Mouse (Mus musculus) forelimb bud, embryonic 11.5 days (tissue): ENCODE results near the gene Pafah1b2.

Experiments
- DNase-seq: peaks from one replicate; pipeline ENCODE4 v3.0.0-alpha.2; 2012; ENCODE audit warnings: low read depth, low spot score

The Pafah1b2 gene

DNA sequence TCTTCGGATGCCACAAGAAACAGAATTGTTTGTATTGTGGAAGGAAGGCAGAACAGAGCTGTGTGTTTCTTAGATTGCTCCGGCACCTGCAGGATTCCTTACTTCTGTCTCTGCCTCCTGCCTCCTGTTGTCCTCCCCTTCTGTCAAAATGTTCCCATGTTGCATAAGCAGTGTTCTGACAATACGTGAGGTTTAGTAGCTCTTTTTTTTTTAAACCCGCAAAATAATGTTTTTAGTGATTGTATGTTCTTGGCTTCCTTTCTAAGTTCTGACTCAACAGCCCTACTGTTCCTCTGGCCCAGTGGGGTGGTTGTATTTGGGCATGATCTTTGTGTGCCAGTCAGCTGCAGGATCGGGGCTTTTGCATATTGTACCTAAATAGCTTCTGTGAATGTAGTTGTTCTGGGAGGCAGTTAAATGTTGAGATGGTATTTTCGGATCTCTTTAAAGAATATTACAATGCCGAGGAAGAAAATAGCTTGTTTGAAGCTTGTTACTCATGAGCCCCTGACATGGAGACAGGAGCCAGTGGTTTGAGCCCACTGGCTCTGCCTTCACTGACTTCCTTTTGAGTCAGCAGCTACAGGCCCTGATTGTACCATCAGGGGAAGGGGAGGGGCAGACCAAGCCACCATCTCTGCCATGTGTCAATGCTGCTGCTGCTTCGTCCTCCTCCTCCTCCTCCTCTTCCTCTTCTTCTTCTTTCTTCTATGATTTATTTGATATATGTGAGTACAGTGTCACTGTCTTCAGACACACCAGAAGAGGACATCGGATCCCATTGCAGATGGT is 13.8 kb upstream of the Pafah1b2 start:
- DNase-seq = no peak

GRCm38 (mm10) chr9:46023591-46023990 is 11.1 kb upstream of the Pafah1b2 start:
- no peak for DNase-seq

- DNase-seq = no peak
Measured at GRCm38 (mm10) chr9:46019975-46020374, 7.5 kb upstream of the Pafah1b2 start.

DNA sequence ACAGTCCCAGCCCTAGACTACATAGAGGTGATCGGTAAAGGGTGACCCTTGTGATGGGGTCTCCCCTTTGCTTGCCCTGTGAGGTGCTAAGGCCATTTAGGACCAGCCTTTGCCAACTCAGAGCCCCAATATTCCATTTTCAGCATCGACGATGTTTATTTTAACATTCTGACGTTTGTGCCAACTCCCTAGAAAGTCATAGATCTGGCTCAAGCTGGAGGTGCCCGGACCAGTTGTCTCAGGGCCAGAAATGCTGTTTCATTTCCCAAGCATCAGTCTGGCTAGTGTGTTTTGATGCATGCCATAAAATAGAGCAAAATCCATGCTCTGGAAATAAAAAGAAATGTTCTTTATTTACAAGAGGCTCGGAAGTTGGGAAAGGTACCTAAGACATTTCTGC is 5.8 kb upstream of the Pafah1b2 start:
- DNase-seq = no peak

GRCm38 (mm10) chr9:46016417-46016816 is 3.9 kb upstream of the Pafah1b2 start:
- DNase-seq = no peak

DNA sequence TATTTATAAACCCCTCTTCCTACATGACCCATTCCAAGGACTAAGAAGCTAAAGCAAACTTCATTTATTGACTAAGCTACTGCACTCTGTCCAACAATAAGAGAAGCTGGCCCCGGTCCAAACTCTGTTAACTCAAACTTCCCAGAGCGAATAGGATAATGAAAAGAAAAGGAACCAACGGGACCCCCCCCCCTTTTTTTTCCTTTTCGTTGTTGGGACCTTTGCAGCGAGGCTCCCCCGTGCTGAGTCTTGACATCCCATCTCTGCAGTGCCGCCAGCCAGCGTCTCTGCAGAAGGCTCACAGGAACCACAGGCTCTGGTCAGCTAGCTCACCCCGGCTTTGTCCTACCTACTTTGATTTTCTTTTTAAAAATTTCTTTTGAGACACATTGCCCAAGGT is 3.3 kb upstream of the Pafah1b2 start:
- DNase-seq = no peak

DNA sequence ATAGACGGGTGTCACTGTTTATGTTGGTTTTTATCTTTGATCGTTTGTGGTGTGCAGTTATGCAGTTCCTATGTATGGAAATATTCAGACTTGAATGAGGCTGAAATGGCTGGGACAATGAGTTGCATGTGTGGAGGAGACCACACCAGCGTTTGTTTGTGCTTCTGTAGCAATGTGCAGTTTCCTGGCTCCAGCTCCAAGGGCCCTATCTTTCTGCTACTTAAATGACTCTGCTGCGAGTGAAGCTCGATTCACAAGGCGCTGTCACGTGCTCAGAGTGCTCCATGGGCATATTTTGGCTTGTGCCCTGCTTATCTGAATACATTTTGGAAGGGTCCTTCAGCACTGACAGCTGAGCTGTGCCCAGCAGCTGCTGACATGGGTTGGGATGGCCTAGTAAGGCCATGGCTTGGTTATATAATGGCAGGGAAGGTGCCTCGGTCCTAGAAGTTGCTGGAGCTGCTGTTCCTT is 2.6 kb upstream of the Pafah1b2 start:
- DNase-seq = no peak

DNA sequence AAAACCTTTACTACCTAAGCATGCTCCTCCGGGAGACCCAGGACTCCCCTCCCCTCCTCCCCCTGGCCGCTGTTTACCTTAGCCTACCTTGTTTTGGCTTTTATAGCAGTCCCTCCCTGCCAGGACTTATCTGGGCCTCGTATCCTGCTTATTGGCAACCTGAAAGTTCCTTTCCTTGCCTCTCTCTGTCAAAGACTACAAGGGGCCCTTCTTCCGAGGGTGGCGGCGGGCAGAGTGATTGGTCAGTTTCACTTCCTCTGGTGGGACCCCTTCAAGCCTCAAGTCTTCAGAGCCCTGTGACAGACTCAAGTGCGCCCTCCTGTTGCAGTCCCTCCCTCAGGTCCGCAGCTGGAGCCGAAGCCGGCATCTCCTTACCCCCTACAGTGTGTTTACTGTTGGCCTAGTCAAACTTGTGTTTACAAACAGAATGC is 1.8 kb upstream of the Pafah1b2 start:
- peak; percentile 52 for DNase-seq

DNA sequence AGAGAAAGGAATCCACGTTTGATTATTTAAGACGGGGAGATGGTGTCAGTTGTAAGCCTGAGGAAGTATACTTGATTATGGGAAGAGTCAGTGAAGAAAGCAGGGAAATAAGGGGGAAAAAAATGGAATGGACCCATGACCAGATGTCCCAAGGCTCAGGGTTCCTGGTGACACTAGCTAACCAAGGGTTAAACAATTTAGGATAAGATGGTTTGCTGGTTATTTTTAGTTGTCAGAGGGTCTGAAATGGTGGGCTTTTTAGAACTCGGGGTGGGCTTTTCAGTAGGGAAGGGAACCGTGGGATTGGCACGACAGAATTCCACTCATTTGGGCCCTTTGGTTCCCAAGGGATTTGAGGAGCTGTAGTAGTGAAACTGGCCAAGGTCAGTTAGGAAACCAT is 1.1 kb upstream of the Pafah1b2 start:
- no peak for DNase-seq

DNA sequence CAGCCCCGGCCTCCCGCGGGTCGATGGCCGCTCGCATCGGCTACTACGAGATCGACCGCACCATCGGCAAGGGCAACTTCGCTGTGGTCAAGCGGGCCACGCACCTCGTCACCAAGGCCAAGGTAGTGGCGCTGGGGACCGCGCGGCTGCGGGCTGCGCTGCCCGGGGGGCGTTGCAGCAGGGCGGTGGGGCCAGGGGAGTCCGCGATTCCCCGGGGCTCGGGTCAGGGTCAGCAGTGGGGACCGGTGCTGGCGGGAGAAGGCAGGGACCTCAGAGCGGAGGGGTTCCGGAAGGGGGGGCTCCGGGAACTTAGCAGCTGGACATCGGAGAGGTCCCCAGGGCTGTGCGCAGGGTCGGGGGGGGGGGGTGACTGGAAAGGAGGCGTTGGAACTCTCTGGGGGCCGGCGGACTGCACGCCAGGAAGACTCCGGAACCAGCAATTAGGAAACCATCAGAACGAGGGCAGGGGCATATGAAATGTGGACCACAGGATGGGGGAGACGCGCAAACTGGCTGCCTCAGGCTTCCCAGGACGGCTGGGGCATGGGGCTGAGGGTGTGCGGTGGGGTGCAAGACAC is 608 bp upstream of the Pafah1b2 start:
- no peak for DNase-seq

DNA sequence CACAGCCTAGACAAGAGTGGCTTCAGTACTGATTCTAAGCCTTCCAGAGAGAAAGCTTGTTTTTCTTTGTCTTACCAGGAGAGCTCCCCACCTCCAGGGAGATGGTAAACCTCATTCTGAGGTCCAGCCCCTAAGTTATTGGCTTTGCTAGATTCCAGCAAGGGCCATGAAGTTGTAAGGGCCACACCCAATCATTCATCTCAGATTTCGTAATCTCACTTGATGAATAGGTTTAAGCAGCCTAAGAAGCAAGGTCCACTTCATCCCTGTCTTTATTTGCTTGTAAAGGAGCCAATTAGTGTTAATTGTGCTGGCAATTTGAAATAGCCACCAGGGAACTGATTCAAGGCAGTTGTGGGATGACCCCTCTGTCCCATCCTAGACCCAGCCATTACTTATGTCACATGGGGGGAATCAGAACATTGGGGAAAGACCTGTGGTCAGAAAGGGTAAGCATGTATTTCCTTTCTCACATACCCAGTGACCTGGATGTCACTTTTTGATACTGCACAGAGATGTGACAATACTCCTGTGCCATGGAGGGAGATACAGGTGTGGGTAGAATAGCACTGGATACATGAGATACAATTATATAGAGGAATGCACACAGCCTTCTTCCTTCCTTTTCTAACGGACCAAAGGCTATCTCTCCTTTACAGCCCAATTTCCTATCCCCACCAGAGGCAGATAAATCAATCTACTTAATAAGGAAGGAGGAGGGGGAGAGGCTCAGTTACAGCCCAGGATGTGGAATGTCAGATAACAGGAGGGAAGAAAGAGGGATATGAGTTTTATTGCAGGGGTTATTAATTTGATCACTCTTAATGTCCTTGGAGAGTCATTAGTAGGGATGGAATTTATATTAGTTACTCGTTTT is 1.2 kb downstream of the Pafah1b2 start:
- no peak for DNase-seq

DNA sequence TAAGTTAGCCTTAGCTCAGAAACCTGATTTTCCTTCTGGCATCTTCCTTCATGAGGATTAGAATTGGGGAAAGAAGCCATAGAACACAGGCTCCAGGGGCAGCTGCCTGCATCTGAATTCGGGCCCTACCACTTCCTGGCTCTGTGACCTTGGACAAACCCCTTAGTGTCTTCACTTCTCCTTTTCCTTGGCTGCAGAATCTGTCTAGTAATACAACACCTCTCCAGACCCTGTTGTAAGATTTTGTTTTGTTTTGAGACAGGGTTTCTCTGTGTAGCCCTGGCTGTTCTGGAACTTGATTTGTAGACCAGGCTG is 2.9 kb downstream of the Pafah1b2 start:
- no peak for DNase-seq

DNA sequence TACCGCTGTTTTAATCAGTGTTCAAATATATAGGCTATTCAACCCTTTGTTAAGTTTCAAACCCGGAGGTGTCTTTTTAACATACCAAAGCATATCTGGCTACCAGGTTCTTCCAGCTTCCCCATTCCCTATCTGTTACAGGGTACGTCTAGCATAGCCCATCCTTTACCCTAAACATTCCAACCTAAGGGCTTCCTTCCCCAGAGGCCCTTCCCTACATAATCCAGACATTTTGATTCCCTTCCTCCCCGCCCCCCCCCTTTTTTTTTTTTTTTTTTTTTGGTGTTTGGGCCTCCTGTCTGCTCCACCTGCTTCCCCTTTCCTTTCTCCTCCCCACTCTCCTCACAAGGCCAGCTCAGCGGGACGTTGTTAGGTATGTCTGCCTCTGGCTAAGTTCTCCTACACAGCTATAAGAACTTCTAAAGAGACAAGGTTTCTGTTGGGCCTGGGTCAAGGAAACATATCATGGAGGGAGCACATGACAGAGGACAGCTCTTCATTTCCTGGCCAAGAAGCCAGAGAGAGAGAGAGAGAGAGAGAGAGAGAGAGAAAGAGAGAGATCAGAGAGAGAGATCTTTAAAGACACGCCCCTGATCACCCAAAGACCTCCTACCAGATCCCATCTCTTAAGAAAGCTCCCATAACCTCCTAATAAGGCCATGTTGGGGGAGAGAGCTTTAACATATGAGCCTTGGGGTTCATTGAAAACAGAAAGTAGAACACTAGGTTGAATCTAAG is 3.4 kb downstream of the Pafah1b2 start:
- no peak for DNase-seq

DNA sequence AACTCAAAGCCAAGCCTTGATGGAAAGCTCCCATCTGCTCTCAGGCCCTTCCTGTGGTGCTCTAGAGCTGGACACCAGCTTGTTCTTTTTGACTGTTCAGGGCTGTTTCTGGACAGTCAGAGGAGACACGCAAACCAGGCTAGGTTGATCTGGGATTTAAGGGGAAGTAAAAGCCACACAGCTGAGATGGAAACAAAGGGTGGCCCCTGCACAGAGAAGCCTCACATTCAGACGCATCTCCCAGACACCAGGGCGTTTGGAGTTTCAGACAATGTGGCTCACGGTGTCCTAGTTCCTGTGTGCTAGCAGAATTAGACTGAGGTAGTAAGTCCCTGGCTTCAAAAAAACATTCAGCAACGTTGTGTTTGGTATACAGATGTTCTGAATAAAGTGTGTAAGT is 6.3 kb downstream of the Pafah1b2 start:
- no peak for DNase-seq

- DNase-seq = no peak
Measured at GRCm38 (mm10) chr9:46004529-46004928, 8.0 kb downstream of the Pafah1b2 start.

DNA sequence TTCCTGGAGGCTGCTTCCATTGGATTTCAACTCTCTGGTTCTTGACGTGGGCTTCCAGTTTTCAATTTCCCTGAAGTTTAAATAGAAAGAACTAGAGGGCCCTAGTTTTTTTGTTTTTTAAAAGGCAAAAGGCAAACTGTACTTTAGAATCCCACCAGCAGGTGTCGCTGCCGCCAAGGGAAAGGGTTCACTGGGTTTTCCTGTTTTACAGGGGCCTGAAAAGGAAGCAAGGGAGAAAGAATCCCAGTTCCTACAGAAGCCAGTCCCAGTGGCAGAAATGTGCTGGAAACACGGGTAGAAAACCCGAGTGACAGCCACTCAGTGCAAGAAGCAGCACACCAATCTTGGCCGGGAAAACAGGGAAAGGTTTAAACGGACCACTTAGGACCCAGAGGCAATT is 8.8 kb downstream of the Pafah1b2 start:
- DNase-seq = peak; percentile 83

DNA sequence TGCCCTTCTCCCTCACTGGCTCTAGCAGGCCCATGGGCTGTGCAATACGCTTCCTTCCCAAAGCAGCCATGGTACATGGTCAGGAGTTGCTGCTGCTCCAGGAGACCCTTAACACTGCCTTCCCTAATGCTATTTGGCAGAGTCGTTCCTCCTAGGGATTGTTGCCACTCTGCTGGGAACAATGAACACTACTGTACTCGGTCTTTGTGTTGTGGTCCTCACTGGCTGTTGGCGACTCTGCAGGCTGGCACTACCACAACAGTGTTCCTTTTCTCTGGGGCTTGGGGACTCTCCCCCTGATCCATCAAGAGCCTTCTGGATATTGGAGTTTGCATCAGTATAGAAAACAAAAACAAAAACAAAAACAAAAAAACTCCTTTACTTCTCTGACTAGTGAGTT is 13.5 kb downstream of the Pafah1b2 start:
- no peak for DNase-seq

- DNase-seq = no peak
Measured at GRCm38 (mm10) chr9:45985229-45985567, 27.3 kb downstream of the Pafah1b2 start.

GRCm38 (mm10) chr9:45984409-45985228 is 27.9 kb downstream of the Pafah1b2 start:
- peak; percentile 85 for DNase-seq

GRCm38 (mm10) chr9:45983676-45984408 is 28.6 kb downstream of the Pafah1b2 start:
- peak; percentile 19 for DNase-seq
